Mouse (Mus musculus) lung, embryonic 16.5 days (tissue): ENCODE results near the gene Ap5z1. TPM values are rescaled to one million over a fixed set of nuclear protein-coding genes. Genes with fewer than 3 reads are reported as not detected.

ENCODE experiments used
- ATAC-seq: fragments of 200-750 bp; cut with Nextera tagmentation; 2 replicates; pipeline ENCODE4 v1.8.0; 2017; ENCODE audit warnings: low read depth, mild to moderate bottlenecking, moderate library complexity
- H3K27ac ChIP-seq: fragments of 300-500 bp; sonication (generic); 2 replicates; pipeline ENCODE4 v1.5.1; 2014; ENCODE audit warnings: mild to moderate bottlenecking, control low read depth, low read length
- H3K27me3 ChIP-seq: fragments of 300-500 bp; sonication (generic); 2 replicates; pipeline ENCODE4 v1.6.1; 2014; ENCODE audit warnings: low read depth, low read length, mixed read lengths; ENCODE audit not compliant: control insufficient read depth, insufficient read depth
- H3K36me3 ChIP-seq: fragments of 300-500 bp; sonication (generic); 2 replicates; pipeline ENCODE4 v1.6.1; 2014; ENCODE audit warnings: low read length; ENCODE audit not compliant: control insufficient read depth, insufficient read depth
- H3K4me1 ChIP-seq: fragments of 300-500 bp; sonication (generic); replicated peaks from 2 replicates; pipeline ENCODE4 v1.6.1; 2014; ENCODE audit warnings: low read length, mixed read lengths; ENCODE audit not compliant: control insufficient read depth, insufficient read depth
- H3K4me2 ChIP-seq: fragments of 300-500 bp; sonication (generic); 2 replicates; pipeline ENCODE4 v1.6.1; 2014; ENCODE audit warnings: low read depth, low read length, control low read depth
- H3K4me3 ChIP-seq: fragments of 300-500 bp; sonication (generic); 2 replicates; pipeline ENCODE4 v1.5.1; 2014; ENCODE audit warnings: mild to moderate bottlenecking, low read length, control low read depth
- H3K9ac ChIP-seq: fragments of 300-500 bp; sonication (generic); 2 replicates; pipeline ENCODE4 v1.6.1; 2014; ENCODE audit warnings: low read length, control low read depth
- H3K9me3 ChIP-seq: fragments of 300-500 bp; sonication (generic); 2 replicates; pipeline ENCODE4 v1.6.1; 2016; ENCODE audit warnings: low read length; ENCODE audit not compliant: control insufficient read depth
- WGBS: fragments of 180-500 bp; shearing (Covaris S2); extraction: QIAGEN DNeasy Blood & Tissue Kit; methylation state at CpG from one replicate; pipeline ENCODE4 v1.1.7; 2014; 5-methylcytosine and 5-hydroxymethylcytosine counted together
- polyA plus RNA-seq: library from polyadenylated mRNA; unstranded; fragments of >200 nt; fragmentation: Nextera tagmentation; extraction: Ambion mirVana; gene quantifications from 2 replicates; pipeline ENCODE4 v1.2.1, GENCODE M21; 2015

Gene Ap5z1
- polyA plus RNA-seq: 10.0 and 10.3 TPM in 2 replicates

GRCm38 (mm10) chr5:142463461-142464454, at the start of gene Ap5z1:
Ap5z1 (plus strand) TSS chr5:142463944.
- Histone ChIP-seq H3K4me1 (peaks cover 7% of the 10 kb centered on the region), H3K4me2 (peak within 1 kb of the TSS; percentile 90), H3K27ac (peak within 1 kb of the TSS; percentile 75), H3K9ac (peak within 1 kb of the TSS; percentile 88), H3K27me3 (no peaks in the 10 kb centered on the region), H3K4me3 (peak within 1 kb of the TSS; percentile 86), H3K9me3 (no peaks in the 10 kb centered on the region), H3K36me3 (peaks cover 15% of the 10 kb centered on the region)
- 1% methylated on average over 56 of the region's 60 CpGs for WGBS
- peak; percentile 96 for ATAC-seq

- H3K27ac ChIP-seq: no peak overlapping the region
- H3K27me3 ChIP-seq: no peaks in the 10 kb centered on the region
- H3K9ac ChIP-seq: no peak overlapping the region
Measured at GRCm38 (mm10) chr5:142415401-142415800, 48.3 kb upstream of the Ap5z1 start.

GRCm38 (mm10) chr5:142416070-142416775, 47.5 kb upstream of the Ap5z1 start:
- peaks cover 25% of the 10 kb centered on the region for H3K4me1 ChIP-seq
- H3K4me2 ChIP-seq: no peak overlapping the region
- H3K9ac ChIP-seq: 0 out of 2 replicates have a peak overlapping the region, but pooled peaks have one; percentile 12
- WGBS: 13% methylated on average over 14 of the region's 14 CpGs
- no peak overlapping the region for H3K4me3 ChIP-seq
- peak; percentile 41; the same call in 1 of the 2 replicates for ATAC-seq
- peak overlapping the region; percentile 67; the same call in 1 of the 2 replicates for H3K27ac ChIP-seq
- H3K27me3 ChIP-seq: no peaks in the 10 kb centered on the region
- no peaks in the 10 kb centered on the region for H3K9me3 ChIP-seq
- H3K36me3 ChIP-seq: no peaks in the 10 kb centered on the region

More at GRCm38 (mm10) chr5:142415401-142415800, 48.3 kb upstream of the Ap5z1 start:
- Histone ChIP-seq H3K9me3 (no peaks in the 10 kb centered on the region), H3K4me2 (no peak overlapping the region), H3K4me3 (no peak overlapping the region), H3K36me3 (no peaks in the 10 kb centered on the region), H3K4me1 (peaks cover 25% of the 10 kb centered on the region)
- WGBS: 71% methylated on average over 6 of the region's 6 CpGs
- no peak for ATAC-seq

GRCm38 (mm10) chr5:142417104-142417503, 46.6 kb upstream of the Ap5z1 start:
- H3K4me1 ChIP-seq: peaks cover 24% of the 10 kb centered on the region
- ATAC-seq: no peak
- no peak overlapping the region for H3K27ac ChIP-seq
- WGBS: 80% methylated on average over 3 of the region's 3 CpGs
- H3K9me3 ChIP-seq: no peaks in the 10 kb centered on the region
- no peaks in the 10 kb centered on the region for H3K27me3 ChIP-seq
- no peak overlapping the region for H3K4me2 ChIP-seq
- H3K4me3 ChIP-seq: no peak overlapping the region
- H3K36me3 ChIP-seq: 0 out of 2 replicates have a peak, but pooled peaks cover 3% of the 10 kb centered on the region
- no peak overlapping the region for H3K9ac ChIP-seq

- peaks cover 16% of the 10 kb centered on the region for H3K4me1 ChIP-seq
- 57% methylated on average over 9 of the region's 9 CpGs for WGBS
- H3K27ac ChIP-seq: no peak overlapping the region
Measured at GRCm38 (mm10) chr5:142417876-142418275, 45.9 kb upstream of the Ap5z1 start.

GRCm38 (mm10) chr5:142418419-142418818, 45.3 kb upstream of the Ap5z1 start:
- peaks cover 14% of the 10 kb centered on the region for H3K4me1 ChIP-seq
- H3K9me3 ChIP-seq: no peaks in the 10 kb centered on the region
- no peak overlapping the region for H3K4me2 ChIP-seq
- no peak for ATAC-seq
- H3K27ac ChIP-seq: no peak overlapping the region
- H3K27me3 ChIP-seq: no peaks in the 10 kb centered on the region
- 92% methylated on average over 4 of the region's 4 CpGs for WGBS
- H3K4me3 ChIP-seq: no peak overlapping the region
- no peak overlapping the region for H3K9ac ChIP-seq
- 0 out of 2 replicates have a peak, but pooled peaks cover 4% of the 10 kb centered on the region for H3K36me3 ChIP-seq

More at GRCm38 (mm10) chr5:142417876-142418275, 45.9 kb upstream of the Ap5z1 start:
- Histone ChIP-seq H3K4me2 (no peak overlapping the region), H3K9ac (no peak overlapping the region), H3K9me3 (no peaks in the 10 kb centered on the region), H3K27me3 (no peaks in the 10 kb centered on the region), H3K4me3 (no peak overlapping the region), H3K36me3 (0 out of 2 replicates have a peak, but pooled peaks cover 4% of the 10 kb centered on the region)
- ATAC-seq: no peak

- H3K9me3 ChIP-seq: no peaks in the 10 kb centered on the region
- no peak for ATAC-seq
- H3K27ac ChIP-seq: no peak overlapping the region
- 0 out of 2 replicates have a peak, but pooled peaks cover 4% of the 10 kb centered on the region for H3K36me3 ChIP-seq
- peaks cover 26% of the 10 kb centered on the region for H3K4me1 ChIP-seq
- no peak overlapping the region for H3K4me3 ChIP-seq
- H3K27me3 ChIP-seq: no peaks in the 10 kb centered on the region
- 82% methylated on average over 4 of the region's 4 CpGs for WGBS
- H3K9ac ChIP-seq: no peak overlapping the region
- H3K4me2 ChIP-seq: no peak overlapping the region
Measured at GRCm38 (mm10) chr5:142420317-142420716, 43.4 kb upstream of the Ap5z1 start.

- 74% methylated on average over 9 of the region's 9 CpGs for WGBS
- Histone ChIP-seq H3K9ac (no peak overlapping the region), H3K4me3 (no peak overlapping the region), H3K27me3 (no peaks in the 10 kb centered on the region), H3K4me1 (peaks cover 27% of the 10 kb centered on the region), H3K4me2 (no peak overlapping the region), H3K36me3 (0 out of 2 replicates have a peak, but pooled peaks cover 4% of the 10 kb centered on the region), H3K27ac (no peak overlapping the region), H3K9me3 (no peaks in the 10 kb centered on the region)
- no peak for ATAC-seq
Measured at GRCm38 (mm10) chr5:142420920-142421319, 42.8 kb upstream of the Ap5z1 start.

GRCm38 (mm10) chr5:142421886-142422285, 41.9 kb upstream of the Ap5z1 start:
- Histone ChIP-seq H3K9me3 (no peaks in the 10 kb centered on the region), H3K4me1 (peaks cover 25% of the 10 kb centered on the region), H3K9ac (no peak overlapping the region), H3K36me3 (0 out of 2 replicates have a peak, but pooled peaks cover 4% of the 10 kb centered on the region), H3K27ac (no peak overlapping the region), H3K4me3 (no peak overlapping the region), H3K27me3 (no peaks in the 10 kb centered on the region), H3K4me2 (no peak overlapping the region)
- 82% methylated on average over 5 of the region's 5 CpGs for WGBS
- no peak for ATAC-seq
